Mouse (Mus musculus): ENCODE results near the gene Tiparp.

DNA sequence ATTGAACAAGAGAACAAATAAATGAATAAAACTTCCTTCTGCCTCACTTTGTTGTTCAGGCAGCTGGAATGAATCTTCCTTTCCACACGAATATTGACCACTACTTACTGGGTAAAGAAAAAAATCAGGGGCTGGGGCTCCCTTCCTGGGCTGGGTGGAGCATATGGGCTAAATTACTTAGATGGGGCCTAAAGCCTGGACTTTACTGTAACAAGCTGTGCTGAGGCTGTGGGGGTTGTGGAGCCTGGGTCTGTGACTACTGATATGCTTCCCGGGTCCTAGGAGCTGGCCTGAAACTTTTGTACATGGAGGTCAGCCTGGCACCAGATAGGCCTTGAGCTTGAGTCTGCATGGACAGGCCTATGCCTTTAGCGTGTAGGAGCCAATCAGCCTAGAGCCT, 60.2 kb downstream of the Tiparp start:
- TF ChIP-seq EP300 (IDR thresholded peaks at IDR 0.05; ENCODE audit: insufficient read depth, low read depth, low read length) (no peak), CTCF (IDR thresholded peaks at IDR 0.05) (no peak)

Data from heart, adult 2 months (tissue).